Mouse (Mus musculus) myocyte (in vitro differentiated cells): ENCODE data around the gene Dll4. TPM values are rescaled to one million over a fixed set of nuclear protein-coding genes. Genes with fewer than 3 reads are reported as not detected.

Source experiments
- H3K27me3 ChIP-seq: one replicate; pipeline ENCODE4 v1.6.1; 2011; ENCODE audit not compliant: control insufficient read depth, insufficient read depth, insufficient read length
- H3K36me3 ChIP-seq: one replicate; pipeline ENCODE4 v1.6.1; 2011; ENCODE audit not compliant: control insufficient read depth, insufficient read depth
- H3K4me2 ChIP-seq: one replicate; pipeline ENCODE4 v1.6.1; 2011; ENCODE audit warnings: low read depth, control low read depth
- H3K4me3 ChIP-seq: one replicate; pipeline ENCODE4 v1.5.1; 2011; ENCODE audit warnings: mild to moderate bottlenecking, control low read depth, moderate library complexity
- H3K79me2 ChIP-seq: one replicate; pipeline ENCODE4 v1.6.1; 2011; ENCODE audit not compliant: control insufficient read depth, insufficient read depth
- H3ac ChIP-seq: one replicate; pipeline ENCODE4 v1.6.1; 2011; ENCODE audit not compliant: control insufficient read depth, insufficient read length
- CEBPB ChIP-seq: IDR thresholded peaks from 2 replicates; pipeline ENCODE4 v1.6.1; 2011; ENCODE audit warnings: mild to moderate bottlenecking, moderate library complexity; ENCODE audit not compliant: poor library complexity, insufficient read depth, severe bottlenecking
- E2F4 ChIP-seq: IDR thresholded peaks from one replicate; pipeline ENCODE4 v1.6.1; 2011; ENCODE audit warnings: mild to moderate bottlenecking, control low read depth, moderate library complexity; ENCODE audit not compliant: insufficient read depth
- MAX ChIP-seq: IDR thresholded peaks from one replicate; pipeline ENCODE4 v1.6.1; 2011; ENCODE audit warnings: low read depth, mild to moderate bottlenecking, control low read depth
- MYOD1 ChIP-seq, 3 experiments: IDR thresholded peaks; one replicate each; pipeline ENCODE4 v1.6.1; 2011; ENCODE audit warnings: control low read depth in 2 of 3, low read depth in 2 of 3, mild to moderate bottlenecking in 2 of 3, moderate library complexity in 1 of 3; ENCODE audit not compliant: insufficient read length in 2 of 3, control insufficient read depth in 1 of 3
- MYOG ChIP-seq, 3 experiments: IDR thresholded peaks; one replicate each; pipeline ENCODE4 v1.6.1; 2011; ENCODE audit warnings: control low read depth in 2 of 3, low read depth in 2 of 3, mild to moderate bottlenecking in 2 of 3; ENCODE audit not compliant: insufficient read length in 2 of 3, control insufficient read depth in 1 of 3, insufficient read depth in 1 of 3
- POLR2A ChIP-seq: IDR thresholded peaks from one replicate; pipeline ENCODE4 v1.6.1; 2011; ENCODE audit warnings: low read depth, mild to moderate bottlenecking, control low read depth, moderate library complexity; ENCODE audit not compliant: insufficient read length
- POLR2AphosphoS2 ChIP-seq: IDR thresholded peaks from one replicate; pipeline ENCODE4 v1.6.1; 2011; ENCODE audit warnings: low read depth, control low read depth; ENCODE audit not compliant: insufficient read length
- REST ChIP-seq: IDR thresholded peaks from one replicate; pipeline ENCODE4 v1.6.1; 2011; ENCODE audit warnings: mild to moderate bottlenecking, control low read depth, moderate library complexity; ENCODE audit not compliant: insufficient read depth, insufficient read length
- SRF ChIP-seq: IDR thresholded peaks from one replicate; pipeline ENCODE4 v1.6.1; 2011; ENCODE audit warnings: low read depth; ENCODE audit not compliant: control insufficient read depth, insufficient read length
- TCF12 ChIP-seq: IDR thresholded peaks from one replicate; pipeline ENCODE4 v1.6.1; 2011; ENCODE audit warnings: mild to moderate bottlenecking, control low read depth; ENCODE audit not compliant: poor library complexity, insufficient read depth, severe bottlenecking
- TCF3 ChIP-seq: IDR thresholded peaks from one replicate; pipeline ENCODE4 v1.6.1; 2011; ENCODE audit warnings: low read depth, control low read depth; ENCODE audit not compliant: insufficient read length
- USF1 ChIP-seq: IDR thresholded peaks from one replicate; pipeline ENCODE4 v1.6.1; 2011; ENCODE audit warnings: low read depth, mild to moderate bottlenecking, control low read depth, moderate library complexity
- polyA plus RNA-seq: library from polyadenylated mRNA; unstranded; fragments of >200 nt; fragmentation: generic; extraction: Trizol; gene quantifications from one replicate; pipeline ENCODE4 v1.2.1, GENCODE M21; 2012; ENCODE audit warnings: missing spikeins

Dll4 gene
- polyA plus RNA-seq = not detected

- TF ChIP-seq MAX (no peak), E2F4 (no peak), CEBPB (no peak), SRF (no peak), MYOG (IDR thresholded peaks at IDR 0.05; ENCODE audit: control insufficient read depth in 1 of 3, insufficient read depth in 1 of 3, insufficient read length in 2 of 3, low read depth in 2 of 3) (no peak)
- H3K27me3 ChIP-seq = peaks cover 58% of the 10 kb centered on the region
- no peaks in the 10 kb centered on the region for H3K36me3 ChIP-seq
These were observed at the start of gene Dll4 for GRCm38 (mm10) chr2:119325568-119326143. Dll4 (plus strand) TSS chr2:119325784.

DNA sequence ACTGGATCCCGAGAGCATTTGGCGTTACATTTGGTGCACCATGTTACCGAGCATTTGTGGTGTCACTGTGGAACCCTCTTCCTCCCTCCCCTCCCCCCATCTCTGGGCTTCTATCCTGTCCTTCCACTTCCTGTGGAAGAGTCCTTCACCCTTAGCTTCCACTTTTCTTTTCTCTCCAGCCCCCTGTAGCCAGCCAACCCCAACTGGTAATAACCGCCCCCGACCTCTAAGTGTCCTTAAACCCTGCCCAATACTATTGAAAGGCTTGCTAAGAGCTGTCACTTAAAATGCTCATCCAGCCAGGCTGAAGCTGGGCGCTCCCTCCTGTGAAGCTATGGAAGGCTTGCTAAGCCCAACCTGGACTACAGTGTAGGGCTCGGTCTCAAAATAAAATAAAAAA lies 48.7 kb upstream of the Dll4 start:
- Histone ChIP-seq H3K4me3 (no peak overlapping the region), H3K4me2 (no peak overlapping the region), H3ac (no peak overlapping the region), H3K36me3 (no peaks in the 10 kb centered on the region), H3K79me2 (no peaks in the 10 kb centered on the region), H3K27me3 (no peaks in the 10 kb centered on the region)
- no peak for TF ChIP-seq CEBPB
- TF ChIP-seq SRF = no peak

More at GRCm38 (mm10) chr2:119325568-119326143, at the start of gene Dll4:
- Histone ChIP-seq H3K79me2 (no peaks in the 10 kb centered on the region), H3ac (no peak within 1 kb of the TSS), H3K4me2 (peak within 1 kb of the TSS; percentile 96), H3K4me3 (no peak within 1 kb of the TSS)

GRCm38 (mm10) chr2:119277810-119278209 lies 47.8 kb upstream of the Dll4 start:
- Histone ChIP-seq H3K27me3 (no peaks in the 10 kb centered on the region), H3K36me3 (no peaks in the 10 kb centered on the region), H3K79me2 (no peaks in the 10 kb centered on the region), H3K4me2 (no peak overlapping the region), H3ac (no peak overlapping the region), H3K4me3 (no peak overlapping the region)
- TF ChIP-seq POLR2AphosphoS2 = no peak
- TF ChIP-seq MYOD1 (IDR thresholded peaks at IDR 0.05; ENCODE audit: control insufficient read depth in 1 of 3, insufficient read length in 2 of 3, low read depth in 2 of 3) = no peak
- no peak for TF ChIP-seq MYOG (IDR thresholded peaks at IDR 0.05; ENCODE audit: control insufficient read depth in 1 of 3, insufficient read depth in 1 of 3, insufficient read length in 2 of 3, low read depth in 2 of 3)
- TF ChIP-seq REST = no peak
- no peak for TF ChIP-seq USF1
- no peak for TF ChIP-seq POLR2A
- TF ChIP-seq E2F4 = no peak
- no peak for TF ChIP-seq SRF
- no peak for TF ChIP-seq MAX
- TF ChIP-seq TCF3 = no peak
- TF ChIP-seq CEBPB = no peak
- TF ChIP-seq TCF12 = no peak

DNA sequence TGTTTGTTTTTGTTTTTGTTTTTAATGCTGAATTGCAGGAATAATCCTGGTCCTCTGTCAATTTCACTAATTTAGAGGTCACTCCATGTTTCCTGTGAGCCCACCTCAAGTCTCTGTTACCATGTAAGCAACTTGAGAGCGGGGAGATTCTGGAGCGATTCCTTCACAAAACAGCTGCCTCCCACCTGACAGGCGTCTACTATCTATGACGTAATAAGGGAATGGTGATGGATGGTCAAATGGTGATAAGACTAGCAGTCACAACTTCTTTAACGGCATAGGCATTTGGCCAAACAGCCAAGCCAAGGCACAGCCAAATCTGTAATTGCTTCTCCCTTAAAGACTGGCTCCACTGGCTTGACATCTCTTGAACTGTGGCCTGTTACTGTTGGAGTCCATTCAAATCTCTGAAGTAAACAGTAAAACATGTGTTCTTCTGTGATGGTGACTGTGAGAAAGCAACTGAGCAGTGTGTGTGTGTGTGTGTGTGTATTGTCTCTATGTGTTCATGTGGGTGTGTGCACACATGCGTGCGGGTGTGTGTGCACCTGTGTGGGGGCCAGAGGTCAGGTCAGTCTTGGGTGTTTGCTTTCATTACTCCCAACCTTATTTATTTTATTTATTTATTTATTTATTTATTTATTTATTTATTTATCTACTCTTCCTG lies 43.6 kb upstream of the Dll4 start:
- H3K36me3 ChIP-seq = no peaks in the 10 kb centered on the region
- no peak overlapping the region for H3K4me3 ChIP-seq
- H3K79me2 ChIP-seq = no peaks in the 10 kb centered on the region
- TF ChIP-seq MYOG (IDR thresholded peaks at IDR 0.05; ENCODE audit: control insufficient read depth in 1 of 3, insufficient read depth in 1 of 3, insufficient read length in 2 of 3, low read depth in 2 of 3) = no peak
- no peak overlapping the region for H3K4me2 ChIP-seq
- H3ac ChIP-seq = no peak overlapping the region
- H3K27me3 ChIP-seq = no peaks in the 10 kb centered on the region

- TF ChIP-seq SRF (no peak), MYOG (IDR thresholded peaks at IDR 0.05; ENCODE audit: control insufficient read depth in 1 of 3, insufficient read depth in 1 of 3, insufficient read length in 2 of 3, low read depth in 2 of 3) (no peak), MYOD1 (IDR thresholded peaks at IDR 0.05; ENCODE audit: control insufficient read depth in 1 of 3, insufficient read length in 2 of 3, low read depth in 2 of 3) (no peak), CEBPB (no peak), USF1 (no peak), MAX (no peak), REST (no peak), TCF12 (no peak), POLR2A (no peak), POLR2AphosphoS2 (no peak), TCF3 (no peak), E2F4 (no peak)
- H3K27me3 ChIP-seq = no peaks in the 10 kb centered on the region
- no peak overlapping the region for H3K4me2 ChIP-seq
- H3K4me3 ChIP-seq = no peak overlapping the region
- H3K79me2 ChIP-seq = peaks cover 19% of the 10 kb centered on the region
- no peak overlapping the region for H3ac ChIP-seq
- no peaks in the 10 kb centered on the region for H3K36me3 ChIP-seq
These were observed 38.2 kb upstream of the Dll4 start for GRCm38 (mm10) chr2:119287372-119287771.
